Mouse (Mus musculus) layer of hippocampus, adult 6 months (tissue): Measurements from ENCODE around the gene Acta1. TPM values are rescaled to one million over a fixed set of nuclear protein-coding genes. Genes with fewer than 3 reads are reported as not detected.

Experiments used
- long read RNA-seq, 2 experiments: library from polyadenylated mRNA; unstranded; transcript quantifications; one replicate each; pipeline ENCODE4 v2.0.0; 2019 to 2020
- polyA plus RNA-seq: library from polyadenylated mRNA; unstranded; fragments of <200 nt; fragmentation: Nextera tagmentation; gene quantifications from 2 replicates; pipeline ENCODE4 v1.2.3, GENCODE M21; 2021

Acta1 gene
- polyA plus RNA-seq, result 19.2 and 20.8 TPM in 2 replicates
- long read RNA-seq, experiment 1, partial matches to known transcripts, result 23 of 26 reads
- long read RNA-seq, experiment 1, other reads (novel, unspliced or antisense), result 3 of 26 reads
- long read RNA-seq, experiment 2, partial matches to known transcripts, result 7 of 7 reads
- long read RNA-seq, experiment 2, other reads (novel, unspliced or antisense), result 0 of 7 reads

GRCm38 (mm10) chr8:123894502-123895097 is at the start of gene Acta1:
Acta1 (minus strand) TSS chr8:123894751.

GRCm38 (mm10) chr8:123859648-123860259 is 34.8 kb downstream of the Acta1 start, which contains the start of gene Ccsap:
Ccsap (minus strand) TSS chr8:123860209.

Other genes starting within 250 kb of the Acta1 start
- 3.3 TPM in 2 replicates for gene Rhou, start 240.8 kb downstream of the Acta1 start, polyA plus RNA-seq
- gene Rab4a, start 88.8 kb downstream of the Acta1 start, polyA plus RNA-seq, result 81.8 and 92.7 TPM in 2 replicates
- 11.5 and 15.4 TPM in 2 replicates for gene Ccsap, start 34.5 kb downstream of the Acta1 start, polyA plus RNA-seq
- gene Nup133, start 54.5 kb upstream of the Acta1 start, polyA plus RNA-seq, result 9.3 and 10.6 TPM in 2 replicates
- gene Abcb10, start 88.4 kb upstream of the Acta1 start, polyA plus RNA-seq, result 7.5 TPM in 2 replicates
- 11.8 and 12.1 TPM in 2 replicates for gene Taf5l, start 126.6 kb upstream of the Acta1 start, polyA plus RNA-seq
- 1.2 and 1.5 TPM in 2 replicates for gene Urb2, start 126.8 kb upstream of the Acta1 start, polyA plus RNA-seq